Comparison of ENCODE assay signal across 8 mouse cellular contexts in genomic region chr9:77751091-77751521, GRCm38 (mm10). TPM values are rescaled to one million over a fixed set of nuclear protein-coding genes. Genes with fewer than 3 reads are reported as not detected.
DNase-seq lines count a peak whose midpoint lies in the region; ATAC-seq and TF ChIP-seq lines count a peak whose summit lies in the region.

No protein-coding gene starts in this region.

- H3K4me2 ChIP-seq in hindbrain, postnatal 0 days (ENCODE audit: low read depth, low read length) = peak overlapping the region; percentile 72
- peak overlapping the region; percentile 76 for H3K4me2 ChIP-seq in midbrain, embryonic 14.5 days (ENCODE audit: low read length)

- H3K36me3 ChIP-seq in spleen, adult 2 months (ENCODE audit: control insufficient read depth, insufficient read depth, low read length) = no peaks in the 10 kb centered on the region
- no peaks in the 10 kb centered on the region for H3K36me3 ChIP-seq in hindbrain, postnatal 0 days (ENCODE audit: insufficient read depth, low read length)
- no peaks in the 10 kb centered on the region for H3K36me3 ChIP-seq in midbrain, embryonic 14.5 days (ENCODE audit: control insufficient read depth, insufficient read depth, low read length)

- H3K27me3 ChIP-seq in cerebellum, adult 2 months (ENCODE audit: control insufficient read depth, insufficient read depth, low read length) = no peaks in the 10 kb centered on the region
- no peaks in the 10 kb centered on the region for H3K27me3 ChIP-seq in spleen, adult 2 months (ENCODE audit: control insufficient read depth, insufficient read depth, low read length)
- no peaks in the 10 kb centered on the region for H3K27me3 ChIP-seq in hindbrain, postnatal 0 days (ENCODE audit: insufficient read depth, low read length)
- no peaks in the 10 kb centered on the region for H3K27me3 ChIP-seq in midbrain, embryonic 14.5 days (ENCODE audit: control insufficient read depth, insufficient read depth, low read length)

- peak overlapping the region; percentile 65 for H3K4me3 ChIP-seq in cerebellum, adult 2 months (replicated peaks; ENCODE audit: insufficient read depth, low read depth, low read length)
- H3K4me3 ChIP-seq in spleen, adult 2 months (ENCODE audit: extremely low read depth, insufficient read depth, insufficient read length) = peak overlapping the region; percentile 69
- peak overlapping the region; percentile 68 for H3K4me3 ChIP-seq in hindbrain, postnatal 0 days (ENCODE audit: low read length)
- peak overlapping the region; percentile 63 for H3K4me3 ChIP-seq in midbrain, embryonic 14.5 days (replicated peaks; ENCODE audit: low read depth, low read length)

- no peak for DNase-seq in cerebellum, adult 2 months
- no peak for DNase-seq in cerebellum, postnatal 4 days (ENCODE audit: low spot score in 2 of 2)
- peak in 1 of 2 experiments; percentile 61 for DNase-seq in spleen, adult 2 months (ENCODE audit: low read depth in 1 of 2, low spot score in 2 of 2)
- no peak for DNase-seq in spleen, postnatal 14 days (ENCODE audit: low spot score in 2 of 2)
- DNase-seq in hindbrain, postnatal 0 days (ENCODE audit: low spot score) = no peak
- no peak for DNase-seq in midbrain, embryonic 14.5 days
- DNase-seq in cerebellum, postnatal 14 days = no peak
- no peak for DNase-seq in urinary bladder, postnatal 14 days (ENCODE audit: low spot score)

- H3K9ac ChIP-seq in hindbrain, postnatal 0 days (replicated peaks; ENCODE audit: low read length) = peak overlapping the region; percentile 63
- peak overlapping the region; percentile 64 for H3K9ac ChIP-seq in midbrain, embryonic 14.5 days (replicated peaks; ENCODE audit: low read length)

- no peak for TF ChIP-seq POLR2A in cerebellum, adult 2 months (IDR thresholded peaks at IDR 0.05; ENCODE audit: borderline replicate concordance, insufficient read depth, low read length)
- no peak for TF ChIP-seq POLR2A in spleen, adult 2 months (IDR thresholded peaks at IDR 0.05; ENCODE audit: low read depth, low read length)

- no peaks in the 10 kb centered on the region; the same call in 1 of the 2 replicates for H3K4me1 ChIP-seq in cerebellum, adult 2 months (ENCODE audit: control insufficient read depth, insufficient read depth, low read length)
- H3K4me1 ChIP-seq in spleen, adult 2 months (ENCODE audit: control insufficient read depth, insufficient read depth, insufficient read length) = no peaks in the 10 kb centered on the region; the same call in 1 of the 2 replicates
- no peaks in the 10 kb centered on the region for H3K4me1 ChIP-seq in hindbrain, postnatal 0 days (ENCODE audit: insufficient read depth, low read length)
- H3K4me1 ChIP-seq in midbrain, embryonic 14.5 days (ENCODE audit: control insufficient read depth, insufficient read depth, low read length) = peaks cover 17% of the 10 kb centered on the region

- under 1% methylated on average over 12 of the region's 12 CpGs for WGBS in cerebellum, adult 2 months
- WGBS in spleen, adult 2 months = under 1% methylated on average over 12 of the region's 12 CpGs
- under 1% methylated on average over 12 of the region's 12 CpGs for WGBS in hindbrain, postnatal 0 days
- under 1% methylated on average over 12 of the region's 12 CpGs for WGBS in midbrain, embryonic 14.5 days

- H3K9me3 ChIP-seq in hindbrain, postnatal 0 days (ENCODE audit: low read length) = no peaks in the 10 kb centered on the region
- H3K9me3 ChIP-seq in midbrain, embryonic 14.5 days (ENCODE audit: control insufficient read depth, low read length) = no peaks in the 10 kb centered on the region

- ATAC-seq in hindbrain, postnatal 0 days = peak; percentile 16; the same call in 1 of the 2 replicates
- ATAC-seq in midbrain, embryonic 14.5 days (ENCODE audit: low FRiP score, low TSS enrichment) = no peak

- H3K27ac ChIP-seq in cerebellum, adult 2 months (ENCODE audit: insufficient read depth, low read length) = peak overlapping the region; percentile 83
- H3K27ac ChIP-seq in spleen, adult 2 months (ENCODE audit: insufficient read depth, low read length) = peak overlapping the region; percentile 84
- H3K27ac ChIP-seq in hindbrain, postnatal 0 days = peak overlapping the region; percentile 85
- H3K27ac ChIP-seq in midbrain, embryonic 14.5 days (replicated peaks; ENCODE audit: low read depth, low read length) = peak overlapping the region; percentile 76

- TF ChIP-seq CTCF in cerebellum, adult 2 months (IDR thresholded peaks at IDR 0.05; ENCODE audit: borderline replicate concordance, insufficient read depth, low read depth, low read length) = no peak
- TF ChIP-seq CTCF in spleen, adult 2 months (IDR thresholded peaks at IDR 0.05; ENCODE audit: extremely low read depth, insufficient read depth, insufficient read length, insufficient replicate concordance) = no peak
- no peak for TF ChIP-seq CTCF in hindbrain, postnatal 0 days (IDR thresholded peaks at IDR 0.05; ENCODE audit: low read depth)

RNA-seq across cellular contexts. Expression of gene Gclc, which starts 3.2 kb away (rescaled TPM):
- polyA plus RNA-seq in cerebellum, adult 2 months (2012; rRNA removed) = 40.7 and 42.7 TPM in 2 replicates
- 14.1 and 15.3 TPM in 2 replicates for polyA plus RNA-seq in spleen, adult 2 months (2012; rRNA removed)
- 21.7 and 24.9 TPM in 2 replicates for total RNA-seq in hindbrain, postnatal 0 days (2014; rRNA removed)
- polyA plus RNA-seq in hindbrain, postnatal 0 days (2015; fragmentation: Nextera tagmentation; extraction: Ambion mirVana) = 16.3 and 16.9 TPM in 2 replicates
- polyA plus RNA-seq in midbrain, embryonic 14.5 days (2014; fragmentation: Nextera tagmentation; extraction: Ambion mirVana) = 19.6 and 24.5 TPM in 2 replicates
